Mouse (Mus musculus) intestine, embryonic 16.5 days (tissue): ENCODE results near the gene Paf1. TPM values are rescaled to one million over a fixed set of nuclear protein-coding genes. Genes with fewer than 3 reads are reported as not detected.

ENCODE experiments used
- ATAC-seq: fragments of 200-750 bp; cut with Nextera tagmentation; 2 replicates; pipeline ENCODE4 v1.8.0; 2017; ENCODE audit warnings: moderate TSS enrichment, moderate library complexity
- H3K27ac ChIP-seq: fragments of 300-500 bp; sonication (generic); 2 replicates; pipeline ENCODE4 v1.5.1; 2014; ENCODE audit warnings: mild to moderate bottlenecking, low read length
- H3K27me3 ChIP-seq: fragments of 300-500 bp; sonication (generic); replicated peaks from 2 replicates; pipeline ENCODE4 v1.6.1; 2014; ENCODE audit warnings: low read length, control low read depth, mixed read lengths; ENCODE audit not compliant: control insufficient read depth, insufficient read depth
- H3K36me3 ChIP-seq: fragments of 300-500 bp; sonication (generic); 2 replicates; pipeline ENCODE4 v1.6.1; 2014; ENCODE audit warnings: low read length, control low read depth; ENCODE audit not compliant: control insufficient read depth, insufficient read depth
- H3K4me1 ChIP-seq: fragments of 300-500 bp; sonication (generic); 2 replicates; pipeline ENCODE4 v1.6.1; 2014; ENCODE audit warnings: low read length, control low read depth, mixed read lengths; ENCODE audit not compliant: control insufficient read depth, insufficient read depth
- H3K4me2 ChIP-seq: fragments of 300-500 bp; sonication (generic); 2 replicates; pipeline ENCODE4 v1.6.1; 2014; ENCODE audit warnings: low read depth, low read length, control low read depth
- H3K4me3 ChIP-seq: fragments of 300-500 bp; sonication (generic); 2 replicates; pipeline ENCODE4 v1.5.1; 2014; ENCODE audit warnings: mild to moderate bottlenecking, low read length
- H3K9ac ChIP-seq: fragments of 300-500 bp; sonication (generic); 2 replicates; pipeline ENCODE4 v1.6.1; 2014; ENCODE audit warnings: low read depth, low read length
- H3K9me3 ChIP-seq: fragments of 300-500 bp; sonication (generic); 2 replicates; pipeline ENCODE4 v1.6.1; 2016; ENCODE audit warnings: low read length, control low read depth; ENCODE audit not compliant: control insufficient read depth
- WGBS: fragments of 180-500 bp; shearing (Covaris S2); extraction: QIAGEN DNeasy Blood & Tissue Kit; methylation state at CpG from one replicate; pipeline ENCODE4 v1.1.7; 2014; 5-methylcytosine and 5-hydroxymethylcytosine counted together
- polyA plus RNA-seq: library from polyadenylated mRNA; unstranded; fragments of >200 nt; fragmentation: Nextera tagmentation; extraction: Ambion mirVana; gene quantifications from 2 replicates; pipeline ENCODE4 v1.2.1, GENCODE M21; 2015

Gene Paf1
- polyA plus RNA-seq, 1 experiment from 2014 or later: 78.7 TPM

- WGBS: 66% methylated on average over 13 of the region's 13 CpGs
- Histone ChIP-seq H3K4me1 (peaks cover 13% of the 10 kb centered on the region), H3K27me3 (no peaks in the 10 kb centered on the region), H3K27ac (no peak overlapping the region), H3K9me3 (no peaks in the 10 kb centered on the region), H3K36me3 (no peaks in the 10 kb centered on the region), H3K4me2 (no peak overlapping the region), H3K4me3 (no peak overlapping the region), H3K9ac (no peak overlapping the region)
- ATAC-seq: no peak
Observed at GRCm38 (mm10) chr7:28447865-28448820, 55.4 kb downstream of the Paf1 start.

Other genes with a start within 250 kb of the Paf1 start
- 90.2 and 93.9 TPM in 2 replicates for gene Fbl, start 223.2 kb upstream of the Paf1 start, polyA plus RNA-seq
- gene Dyrk1b, start 213.5 kb upstream of the Paf1 start, polyA plus RNA-seq: 5.0 and 6.1 TPM in 2 replicates
- 0.77 and 0.98 TPM in 2 replicates for gene Eid2, start 125.1 kb upstream of the Paf1 start, polyA plus RNA-seq
- 5.7 and 6.2 TPM in 2 replicates for gene Eid2b, start 115.2 kb upstream of the Paf1 start, polyA plus RNA-seq
- gene Selenov, start 101.8 kb upstream of the Paf1 start, polyA plus RNA-seq: 0.21 TPM in 1 of 2 replicates, not detected in the other
- gene Dll3, start 90.7 kb upstream of the Paf1 start, polyA plus RNA-seq: 2.3 and 3.3 TPM in 2 replicates
- 161 and 174 TPM in 2 replicates for gene Timm50, start 80.9 kb upstream of the Paf1 start, polyA plus RNA-seq
- 77.1 and 79.2 TPM in 2 replicates for gene Supt5, start 54.2 kb upstream of the Paf1 start, polyA plus RNA-seq
- gene Rps16, start 42.3 kb upstream of the Paf1 start, polyA plus RNA-seq: 977 and 1,010 TPM in 2 replicates
- gene Plekhg2, start 20.4 kb upstream of the Paf1 start, polyA plus RNA-seq: 37.9 and 38.2 TPM in 2 replicates
- gene Zfp36, start 12.7 kb upstream of the Paf1 start, polyA plus RNA-seq: 37.3 and 43.6 TPM in 2 replicates
- gene Med29, start 243 bp upstream of the Paf1 start, polyA plus RNA-seq: 52.6 and 53.9 TPM in 2 replicates
- gene Gmfg, start 44.5 kb downstream of the Paf1 start, polyA plus RNA-seq: 17.8 and 19.4 TPM in 2 replicates
- gene Lrfn1, start 59.0 kb downstream of the Paf1 start, polyA plus RNA-seq: 1.1 and 1.3 TPM in 2 replicates
- not detected in 2 replicates for gene Ifnl2, start 117.5 kb downstream of the Paf1 start, polyA plus RNA-seq
- gene Ifnl3, start 129.9 kb downstream of the Paf1 start, polyA plus RNA-seq: not detected in 2 replicates
- 94.3 and 150 TPM in 2 replicates for gene Sycn, start 147.9 kb downstream of the Paf1 start, polyA plus RNA-seq
- 0.09 and 0.20 TPM in 2 replicates for gene Nccrp1, start 154.3 kb downstream of the Paf1 start, polyA plus RNA-seq
- 7.8 and 9.7 TPM in 2 replicates for gene Samd4b, start 205.2 kb downstream of the Paf1 start, polyA plus RNA-seq
- 51.2 and 55.4 TPM in 2 replicates for gene Pak4, start 205.2 kb downstream of the Paf1 start, polyA plus RNA-seq
- not detected in 2 replicates for gene Acp7, start 238.4 kb downstream of the Paf1 start, polyA plus RNA-seq